Mouse (Mus musculus) thymus, postnatal 10 days (tissue): ENCODE results near the gene Fgf14.
"Not testable (repeated sequence)": the region's sequence is repeated elsewhere in the genome, so short reads cannot be mapped to it uniquely, and the experiment has no call there.

ENCODE experiments used
- DNase-seq, 2 experiments: peaks; one replicate each; pipeline ENCODE4 v3.0.0; 2021; ENCODE audit warnings: low spot score in 2 of 2

Gene Fgf14

GRCm38 (mm10) chr14:124191913-124192814 lies 484.8 kb downstream of the Fgf14 start:
- peak in 1 of 2 experiments; percentile 3 for DNase-seq

- no peak for DNase-seq
Measured at GRCm38 (mm10) chr14:124180265-124180664, 496.7 kb downstream of the Fgf14 start.

- no peak for DNase-seq
Measured at GRCm38 (mm10) chr14:124174111-124174510, 502.8 kb downstream of the Fgf14 start.

- no peak for DNase-seq
Measured at GRCm38 (mm10) chr14:124163618-124164185, 513.2 kb downstream of the Fgf14 start.

- DNase-seq: no peak
Measured at GRCm38 (mm10) chr14:124147378-124147777, 529.5 kb downstream of the Fgf14 start.

- DNase-seq: no peak
Measured at GRCm38 (mm10) chr14:124107205-124107873, 569.6 kb downstream of the Fgf14 start.

- no peak for DNase-seq
Measured at GRCm38 (mm10) chr14:124083126-124083525, 593.8 kb downstream of the Fgf14 start.

GRCm38 (mm10) chr14:124044016-124044415 lies 632.9 kb downstream of the Fgf14 start:
- no peak for DNase-seq

- no peak for DNase-seq
Measured at GRCm38 (mm10) chr14:124040651-124041050, 636.3 kb downstream of the Fgf14 start.

GRCm38 (mm10) chr14:124037434-124037833 lies 639.5 kb downstream of the Fgf14 start:
- no peak for DNase-seq

GRCm38 (mm10) chr14:124036575-124037205 lies 640.2 kb downstream of the Fgf14 start:
- no peak for DNase-seq

- DNase-seq: not testable (repeated sequence)
Measured at GRCm38 (mm10) chr14:124033302-124033701, 643.6 kb downstream of the Fgf14 start.

GRCm38 (mm10) chr14:124027886-124028670 lies 648.8 kb downstream of the Fgf14 start:
- DNase-seq: no peak

GRCm38 (mm10) chr14:123990591-123991195 lies 686.2 kb downstream of the Fgf14 start:
- DNase-seq: no peak

- DNase-seq: no peak
Measured at GRCm38 (mm10) chr14:123967996-123968395, 708.9 kb downstream of the Fgf14 start.

GRCm38 (mm10) chr14:123966531-123966930 lies 710.4 kb downstream of the Fgf14 start:
- no peak for DNase-seq
